Comparison of ENCODE assay signal across 9 mouse cellular contexts in the genomic region with DNA sequence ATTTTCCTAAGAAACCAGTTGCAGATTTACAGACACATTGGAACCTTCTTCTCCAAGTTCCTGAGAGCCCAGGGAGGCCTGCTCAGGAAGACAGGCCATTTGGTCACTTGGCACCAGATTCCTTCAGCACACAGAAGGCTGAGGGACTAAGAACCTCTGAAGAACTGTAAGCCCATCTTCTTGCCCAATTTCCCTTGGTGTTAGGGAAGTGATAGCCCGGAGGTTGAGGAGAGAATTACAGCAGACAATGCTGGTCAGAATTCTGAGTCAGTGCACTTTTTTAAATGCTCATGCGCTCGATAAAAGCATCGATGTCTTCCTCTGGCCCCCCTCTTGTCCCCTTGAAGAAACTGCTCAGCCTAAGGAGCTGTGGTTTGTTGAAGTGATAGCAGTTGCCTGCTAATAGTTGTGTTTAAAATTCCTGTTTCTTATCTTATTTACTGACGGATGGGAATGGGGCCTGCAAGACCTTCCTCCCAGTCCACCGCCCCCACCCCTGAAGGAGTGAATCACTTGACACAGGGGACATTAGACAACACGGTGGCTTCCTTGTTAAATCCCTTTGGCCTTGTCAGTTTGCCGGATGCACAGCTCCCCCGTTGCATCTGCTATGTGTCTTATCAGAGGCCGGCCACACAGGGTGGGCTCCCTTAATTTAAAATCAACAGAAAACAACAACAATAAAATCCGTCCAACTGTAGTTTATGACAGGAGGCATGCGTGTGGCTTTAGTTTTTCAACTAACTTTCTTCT.
DNase-seq lines count a peak whose midpoint lies in the region; ATAC-seq lines count a peak whose summit lies in the region.
"Had no signal": no experiment of that assay in that cellular context is flagged by ENCODE, and none has a peak within 500 bp of the region (broad histone marks: within the 10 kb centered on the region; RNA-seq: fewer than 3 reads in every experiment).

No protein-coding gene starts in this region.

- peak overlapping the region; percentile 10; the same call in 1 of the 2 replicates for H3K4me2 ChIP-seq in limb, embryonic 11.5 days (ENCODE audit: low read depth, severe bottlenecking)
- no peak overlapping the region for H3K4me2 ChIP-seq in midbrain, embryonic 15.5 days

- no peak overlapping the region for H3K9ac ChIP-seq in limb, embryonic 11.5 days (ENCODE audit: low read length)
- no peak overlapping the region for H3K9ac ChIP-seq in midbrain, embryonic 15.5 days

- peak overlapping the region; percentile 33; the same call in 1 of the 2 replicates for H3K27ac ChIP-seq in limb, embryonic 11.5 days (replicated peaks; ENCODE audit: low read depth, low read length)
- H3K27ac ChIP-seq in midbrain, embryonic 15.5 days: no peak overlapping the region

- ATAC-seq in limb, embryonic 11.5 days (ENCODE audit: insufficient number of reproducible peaks, low FRiP score, low TSS enrichment, low read depth): no peak
- peak; percentile 21; the same call in 1 of the 2 replicates for ATAC-seq in midbrain, embryonic 15.5 days (replicated peaks)
- ATAC-seq in erythroid progenitor cell, adult 5-6 weeks (replicated peaks; ENCODE audit: low FRiP score, poor library complexity, severe bottlenecking): no peak

- H3K27me3 ChIP-seq in limb, embryonic 11.5 days (ENCODE audit: control insufficient read depth, insufficient read depth, low read length): no peaks in the 10 kb centered on the region
- no peaks in the 10 kb centered on the region; the same call in 1 of the 2 replicates for H3K27me3 ChIP-seq in midbrain, embryonic 15.5 days (replicated peaks)

- no peaks in the 10 kb centered on the region for H3K9me3 ChIP-seq in limb, embryonic 11.5 days (ENCODE audit: control insufficient read depth, low read length)
- H3K9me3 ChIP-seq in midbrain, embryonic 15.5 days: no peaks in the 10 kb centered on the region

- H3K36me3 ChIP-seq in limb, embryonic 11.5 days (ENCODE audit: control insufficient read depth, insufficient read depth, low read length): no peaks in the 10 kb centered on the region
- no peaks in the 10 kb centered on the region for H3K36me3 ChIP-seq in midbrain, embryonic 15.5 days (replicated peaks)

- DNase-seq in kidney, adult 9 months: peak; percentile 2
- DNase-seq in kidney, adult 11 months: no peak
- DNase-seq in embryo, embryonic 10.5 days (ENCODE audit: low spot score): peak; percentile 49
- peak; percentile 23 for DNase-seq in limb, embryonic 11.5 days (ENCODE audit: low spot score)
- no peak for DNase-seq in gastrocnemius, postnatal 36 days
- DNase-seq in gastrocnemius, postnatal 25 days: no peak
- DNase-seq: cerebellum, adult 8-10 months had no signal

- no peak overlapping the region for H3K4me3 ChIP-seq in limb, embryonic 11.5 days (ENCODE audit: low read depth, low read length)
- no peak overlapping the region for H3K4me3 ChIP-seq in midbrain, embryonic 15.5 days

- H3K4me1 ChIP-seq in limb, embryonic 11.5 days (ENCODE audit: control insufficient read depth, insufficient read depth, low read length): peaks cover 24% of the 10 kb centered on the region
- H3K4me1 ChIP-seq in midbrain, embryonic 15.5 days: peaks cover 18% of the 10 kb centered on the region

- WGBS in limb, embryonic 11.5 days: 26% methylated on average over 12 of the region's 12 CpGs
- 30% methylated on average over 12 of the region's 12 CpGs for WGBS in midbrain, embryonic 15.5 days

- intact Hi-C loops in gastrocnemius, postnatal 36 days (cut with DNase I): no loop called here

Comparison
In these comparisons a context has a peak if more than half of its experiments do, and no peak if none do; other contexts are left out.
1. DNase-seq: peak in kidney, adult 9 months (single experiment), embryo, embryonic 10.5 days (single experiment) and limb, embryonic 11.5 days (single experiment); none in kidney, adult 11 months (single experiment), gastrocnemius, postnatal 36 days (0 of 2) and gastrocnemius, postnatal 25 days (single experiment).